ENCODE assay signal across 21 mouse cellular contexts in genomic region chr9:77537357-77537756, GRCm38 (mm10). TPM values are rescaled to one million over a fixed set of nuclear protein-coding genes. Genes with fewer than 3 reads are reported as not detected.
A peak's percentile ranks its signal among the peaks of the same experiment; 100 is the strongest.
DNase-seq lines count a peak whose midpoint lies in the region; ATAC-seq and TF ChIP-seq lines count a peak whose summit lies in the region.
"Had no signal": no experiment of that assay in that cellular context is flagged by ENCODE, and none has a peak within 500 bp of the region (broad histone marks: within the 10 kb centered on the region; RNA-seq: fewer than 3 reads in every experiment).

No protein-coding gene starts in this region.

- no peak for ATAC-seq in forebrain, embryonic 16.5 days
- ATAC-seq in lung, postnatal 0 days: peak; percentile 29; the same call in 1 of the 2 replicates
- ATAC-seq in megakaryocyte progenitor cell, adult 5-6 weeks (replicated peaks; ENCODE audit: poor library complexity): peak; percentile 79
- ATAC-seq in stomach, postnatal 0 days (ENCODE audit: low FRiP score, low TSS enrichment): peak; percentile 53
- ATAC-seq: forebrain, postnatal 0 days had no signal

- no peak for TF ChIP-seq EP300 in lung, postnatal 0 days (IDR thresholded peaks at IDR 0.05)
- no peak for TF ChIP-seq EP300 in stomach, postnatal 0 days (optimal IDR thresholded peaks at IDR 0.05)

- TF ChIP-seq CTCF in lung, postnatal 0 days (IDR thresholded peaks at IDR 0.05): no peak
- no peak for TF ChIP-seq CTCF in stomach, postnatal 0 days (IDR thresholded peaks at IDR 0.05; ENCODE audit: low read depth)

- no peak overlapping the region for H3K9ac ChIP-seq in forebrain, embryonic 16.5 days (replicated peaks; ENCODE audit: low read depth, low read length)
- no peak overlapping the region for H3K9ac ChIP-seq in lung, postnatal 0 days (replicated peaks; ENCODE audit: low read depth)
- no peak overlapping the region for H3K9ac ChIP-seq in stomach, postnatal 0 days (ENCODE audit: low read length)
- H3K9ac ChIP-seq: embryonic facial prominence, embryonic 13.5 days; forebrain, postnatal 0 days; kidney, embryonic 15.5 days had no signal

- no peak overlapping the region for H3K4me2 ChIP-seq in forebrain, embryonic 16.5 days (ENCODE audit: low read length)
- no peak overlapping the region for H3K4me2 ChIP-seq in lung, postnatal 0 days (replicated peaks; ENCODE audit: low read depth, low read length)
- H3K4me2 ChIP-seq in stomach, postnatal 0 days (replicated peaks; ENCODE audit: low read depth): 0 out of 2 replicates have a peak overlapping the region, but pooled peaks have one; percentile 1
- H3K4me2 ChIP-seq: embryonic facial prominence, embryonic 13.5 days; kidney, embryonic 15.5 days; liver, embryonic 11.5 days; midbrain, embryonic 11.5 days had no signal

- H3K4me1 ChIP-seq in forebrain, embryonic 10.5 days: peaks cover 69% of the 10 kb centered on the region
- H3K4me1 ChIP-seq in forebrain, embryonic 16.5 days (replicated peaks; ENCODE audit: control insufficient read depth, insufficient read depth, low read length): peaks cover 28% of the 10 kb centered on the region
- H3K4me1 ChIP-seq in lung, postnatal 0 days (ENCODE audit: insufficient read depth, low read depth, low read length): peaks cover 12% of the 10 kb centered on the region; the same call in 1 of the 2 replicates
- H3K4me1 ChIP-seq in stomach, postnatal 0 days (replicated peaks; ENCODE audit: control insufficient read depth, insufficient read depth): 0 out of 2 replicates have a peak, but pooled peaks cover 2% of the 10 kb centered on the region

- peaks cover 6% of the 10 kb centered on the region; the same call in 1 of the 2 replicates for H3K36me3 ChIP-seq in forebrain, embryonic 10.5 days (replicated peaks)
- no peaks in the 10 kb centered on the region for H3K36me3 ChIP-seq in forebrain, embryonic 16.5 days (ENCODE audit: control insufficient read depth, insufficient read depth)
- no peaks in the 10 kb centered on the region for H3K36me3 ChIP-seq in lung, postnatal 0 days (ENCODE audit: insufficient read depth, low read length)
- no peaks in the 10 kb centered on the region for H3K36me3 ChIP-seq in stomach, postnatal 0 days (ENCODE audit: control insufficient read depth, insufficient read depth, low read length)
- H3K36me3 ChIP-seq: embryonic facial prominence, embryonic 13.5 days; G1E; kidney, embryonic 15.5 days had no signal

- H3K27ac ChIP-seq in forebrain, embryonic 10.5 days: 0 out of 2 replicates have a peak overlapping the region, but pooled peaks have one; percentile 11
- H3K27ac ChIP-seq in forebrain, embryonic 16.5 days (ENCODE audit: low read length): no peak overlapping the region
- no peak overlapping the region for H3K27ac ChIP-seq in lung, postnatal 0 days (ENCODE audit: low read length)
- H3K27ac ChIP-seq in stomach, postnatal 0 days (replicated peaks): peak overlapping the region; percentile 59
- H3K27ac ChIP-seq: embryonic facial prominence, embryonic 13.5 days; gastrocnemius, adult 2 months; kidney, embryonic 15.5 days had no signal

- no peaks in the 10 kb centered on the region for H3K9me3 ChIP-seq in forebrain, embryonic 10.5 days
- H3K9me3 ChIP-seq in forebrain, embryonic 16.5 days (ENCODE audit: control insufficient read depth, low read length): no peaks in the 10 kb centered on the region
- no peaks in the 10 kb centered on the region for H3K9me3 ChIP-seq in lung, postnatal 0 days (ENCODE audit: low read length)
- no peaks in the 10 kb centered on the region for H3K9me3 ChIP-seq in stomach, postnatal 0 days (ENCODE audit: control insufficient read depth, low read length)
- H3K9me3 ChIP-seq: embryonic facial prominence, embryonic 13.5 days; kidney, embryonic 15.5 days had no signal

- H3K27me3 ChIP-seq in forebrain, embryonic 10.5 days (ENCODE audit: poor library complexity, severe bottlenecking): peaks cover 11% of the 10 kb centered on the region; the same call in 1 of the 2 replicates
- no peaks in the 10 kb centered on the region for H3K27me3 ChIP-seq in forebrain, embryonic 16.5 days (replicated peaks; ENCODE audit: control insufficient read depth, insufficient read depth, low read length)
- no peaks in the 10 kb centered on the region for H3K27me3 ChIP-seq in lung, postnatal 0 days (replicated peaks; ENCODE audit: insufficient read depth, low read length)
- H3K27me3 ChIP-seq in stomach, postnatal 0 days (ENCODE audit: control insufficient read depth, insufficient read depth, low read length): no peaks in the 10 kb centered on the region
- H3K27me3 ChIP-seq: embryonic facial prominence, embryonic 13.5 days; kidney, embryonic 15.5 days had no signal

- no peak overlapping the region for H3K4me3 ChIP-seq in forebrain, embryonic 10.5 days
- no peak overlapping the region for H3K4me3 ChIP-seq in forebrain, embryonic 16.5 days (replicated peaks; ENCODE audit: low read length)
- H3K4me3 ChIP-seq in lung, postnatal 0 days (ENCODE audit: low read depth, low read length): no peak overlapping the region
- H3K4me3 ChIP-seq in stomach, postnatal 0 days (ENCODE audit: low read depth, low read length): no peak overlapping the region
- H3K4me3 ChIP-seq: embryonic facial prominence, embryonic 13.5 days; gastrocnemius, adult 2 months; kidney, embryonic 15.5 days had no signal

- 86% methylated on average over 10 of the region's 10 CpGs for WGBS in forebrain, embryonic 10.5 days
- WGBS in forebrain, embryonic 16.5 days: 85% methylated on average over 10 of the region's 10 CpGs
- WGBS in lung, postnatal 0 days: 54% methylated on average over 10 of the region's 10 CpGs
- 64% methylated on average over 10 of the region's 10 CpGs for WGBS in stomach, postnatal 0 days

- DNase-seq in forebrain, embryonic 10.5 days (ENCODE audit: extremely low spot score, low spot score): no peak
- DNase-seq in lung, postnatal 0 days (ENCODE audit: low spot score): no peak
- no peak for DNase-seq in lung, adult 18-20 months
- DNase-seq in stomach, postnatal 0 days (ENCODE audit: low spot score): no peak
- no peak for DNase-seq in testis, postnatal 10 days (ENCODE audit: low spot score)
- no peak for DNase-seq in kidney, adult 9 months
- DNase-seq: adrenal gland, postnatal 25 days; cerebellum, adult 18-20 months; forebrain, postnatal 0 days; gastrocnemius, adult 2 months; lung, adult 2 months; retina, postnatal 1 day; right cerebral cortex, postnatal 4 days; thymus, adult 2 months had no signal

RNA-seq across cellular contexts. Expression of gene Lrrc1, which starts 7.3 kb away (rescaled TPM):
- 14.4 and 15.9 TPM in 2 replicates for polyA plus RNA-seq in forebrain, embryonic 10.5 days (2016; fragmentation: Nextera tagmentation; extraction: Ambion mirVana)
- 7.7 and 9.3 TPM in 2 replicates for polyA plus RNA-seq in forebrain, embryonic 16.5 days (2015; fragmentation: Nextera tagmentation; extraction: Ambion mirVana)
- 15.5 and 16.5 TPM in 2 replicates for polyA plus RNA-seq in lung, postnatal 0 days (2015; fragmentation: Nextera tagmentation; extraction: Ambion mirVana)
- 9.1 and 10.2 TPM in 2 replicates for total RNA-seq in megakaryocyte progenitor cell, adult 5-6 weeks (2015)
- 13.8 and 17.2 TPM in 2 replicates for total RNA-seq in megakaryocyte progenitor cell, adult 5-6 weeks (2017)
- 14.9 and 16.2 TPM in 2 replicates for polyA plus RNA-seq in stomach, postnatal 0 days (2015; fragmentation: Nextera tagmentation; extraction: Ambion mirVana)
- polyA plus RNA-seq: G1E had no signal

Comparison
In these comparisons a context has a peak if more than half of its experiments do, and no peak if none do; other contexts are left out.
1. H3K27ac ChIP-seq: peak in forebrain, embryonic 10.5 days (single experiment) and stomach, postnatal 0 days (single experiment); none in forebrain, embryonic 16.5 days (single experiment) and lung, postnatal 0 days (single experiment).